Mouse (Mus musculus): ENCODE measurements around the gene Lamc1. TPM values are rescaled to one million over a fixed set of nuclear protein-coding genes. Genes with fewer than 3 reads are reported as not detected.
"Not testable (repeated sequence)": the region's sequence is repeated elsewhere in the genome, so short reads cannot be mapped to it uniquely, and the experiment has no call there.

Lamc1 gene
- polyA plus RNA-seq, 1 experiment from 2014 or later = 23.8 TPM

GRCm38 (mm10) chr1:153299436-153299835, 33.1 kb downstream of the Lamc1 start:
- H3K4me3 ChIP-seq (replicated peaks; ENCODE audit: low read depth, low read length); H3K4me1 ChIP-seq (ENCODE audit: control insufficient read depth, insufficient read depth, low read length); H3K4me2 ChIP-seq (ENCODE audit: low read length); DNase-seq; H3K27me3 ChIP-seq (ENCODE audit: control insufficient read depth, insufficient read depth, low read length); H3K9ac ChIP-seq (replicated peaks; ENCODE audit: low read length); H3K27ac ChIP-seq (replicated peaks; ENCODE audit: low read depth, low read length); H3K9me3 ChIP-seq (ENCODE audit: control insufficient read depth, low read length); ATAC-seq (ENCODE audit: low FRiP score, low TSS enrichment); H3K36me3 ChIP-seq (ENCODE audit: control insufficient read depth, insufficient read depth, low read length): not testable (repeated sequence)
- 90% methylated on average over 5 of the region's 5 CpGs for WGBS

GRCm38 (mm10) chr1:153297774-153298363, 34.7 kb downstream of the Lamc1 start:
- not testable (repeated sequence) for H3K4me2 ChIP-seq (ENCODE audit: low read length); H3K4me1 ChIP-seq (ENCODE audit: control insufficient read depth, insufficient read depth, low read length); DNase-seq; H3K9ac ChIP-seq (replicated peaks; ENCODE audit: low read length); H3K36me3 ChIP-seq (ENCODE audit: control insufficient read depth, insufficient read depth, low read length); H3K27ac ChIP-seq (replicated peaks; ENCODE audit: low read depth, low read length); ATAC-seq (ENCODE audit: low FRiP score, low TSS enrichment); H3K27me3 ChIP-seq (ENCODE audit: control insufficient read depth, insufficient read depth, low read length); H3K9me3 ChIP-seq (ENCODE audit: control insufficient read depth, low read length); H3K4me3 ChIP-seq (replicated peaks; ENCODE audit: low read depth, low read length)
- WGBS = 70% methylated on average over 4 of the region's 4 CpGs

GRCm38 (mm10) chr1:153296035-153296434, 36.6 kb downstream of the Lamc1 start:
- no peaks in the 10 kb centered on the region for H3K27me3 ChIP-seq (ENCODE audit: control insufficient read depth, insufficient read depth, low read length)
- no peak overlapping the region for H3K4me2 ChIP-seq (ENCODE audit: low read length)
- H3K4me1 ChIP-seq (ENCODE audit: control insufficient read depth, insufficient read depth, low read length) = peaks cover 8% of the 10 kb centered on the region
- no peak overlapping the region for H3K4me3 ChIP-seq (replicated peaks; ENCODE audit: low read depth, low read length)
- ATAC-seq (ENCODE audit: low FRiP score, low TSS enrichment) (no peak), DNase-seq (no peak)
- no peak overlapping the region for H3K27ac ChIP-seq (replicated peaks; ENCODE audit: low read depth, low read length)
- H3K9me3 ChIP-seq (ENCODE audit: control insufficient read depth, low read length) = no peaks in the 10 kb centered on the region
- no peak overlapping the region for H3K9ac ChIP-seq (replicated peaks; ENCODE audit: low read length)
- WGBS = 51% methylated on average over 6 of the region's 6 CpGs
- H3K36me3 ChIP-seq (ENCODE audit: control insufficient read depth, insufficient read depth, low read length) = no peaks in the 10 kb centered on the region

- Histone ChIP-seq H3K9ac (replicated peaks; ENCODE audit: low read length) (no peak overlapping the region), H3K4me1 (ENCODE audit: control insufficient read depth, insufficient read depth, low read length) (peaks cover 8% of the 10 kb centered on the region), H3K9me3 (ENCODE audit: control insufficient read depth, low read length) (no peaks in the 10 kb centered on the region), H3K36me3 (ENCODE audit: control insufficient read depth, insufficient read depth, low read length) (no peaks in the 10 kb centered on the region), H3K4me2 (ENCODE audit: low read length) (no peak overlapping the region), H3K4me3 (replicated peaks; ENCODE audit: low read depth, low read length) (no peak overlapping the region), H3K27ac (replicated peaks; ENCODE audit: low read depth, low read length) (no peak overlapping the region), H3K27me3 (ENCODE audit: control insufficient read depth, insufficient read depth, low read length) (no peaks in the 10 kb centered on the region)
- ATAC-seq (ENCODE audit: low FRiP score, low TSS enrichment) (no peak), DNase-seq (peak; percentile 47)
- 31% methylated on average over 5 of the region's 5 CpGs for WGBS
Observed at GRCm38 (mm10) chr1:153292892-153293291, 39.7 kb downstream of the Lamc1 start.

GRCm38 (mm10) chr1:153292202-153292601, 40.4 kb downstream of the Lamc1 start:
- 39% methylated on average over 6 of the region's 6 CpGs for WGBS
- no peaks in the 10 kb centered on the region for H3K9me3 ChIP-seq (ENCODE audit: control insufficient read depth, low read length)
- no peaks in the 10 kb centered on the region for H3K27me3 ChIP-seq (ENCODE audit: control insufficient read depth, insufficient read depth, low read length)
- no peak overlapping the region for H3K4me2 ChIP-seq (ENCODE audit: low read length)
- no peak for DNase-seq
- H3K9ac ChIP-seq (replicated peaks; ENCODE audit: low read length) = no peak overlapping the region
- H3K4me3 ChIP-seq (replicated peaks; ENCODE audit: low read depth, low read length) = no peak overlapping the region
- no peak for ATAC-seq (ENCODE audit: low FRiP score, low TSS enrichment)
- H3K36me3 ChIP-seq (ENCODE audit: control insufficient read depth, insufficient read depth, low read length) = no peaks in the 10 kb centered on the region
- H3K4me1 ChIP-seq (ENCODE audit: control insufficient read depth, insufficient read depth, low read length) = peaks cover 8% of the 10 kb centered on the region
- H3K27ac ChIP-seq (replicated peaks; ENCODE audit: low read depth, low read length) = no peak overlapping the region

- DNase-seq (no peak), ATAC-seq (ENCODE audit: low FRiP score, low TSS enrichment) (no peak)
- 94% methylated on average over 4 of the region's 4 CpGs for WGBS
- Histone ChIP-seq H3K9ac (replicated peaks; ENCODE audit: low read length) (no peak overlapping the region), H3K4me1 (ENCODE audit: control insufficient read depth, insufficient read depth, low read length) (peaks cover 8% of the 10 kb centered on the region), H3K9me3 (ENCODE audit: control insufficient read depth, low read length) (no peaks in the 10 kb centered on the region), H3K36me3 (ENCODE audit: control insufficient read depth, insufficient read depth, low read length) (no peaks in the 10 kb centered on the region), H3K27ac (replicated peaks; ENCODE audit: low read depth, low read length) (no peak overlapping the region), H3K4me3 (replicated peaks; ENCODE audit: low read depth, low read length) (no peak overlapping the region), H3K4me2 (ENCODE audit: low read length) (no peak overlapping the region), H3K27me3 (ENCODE audit: control insufficient read depth, insufficient read depth, low read length) (no peaks in the 10 kb centered on the region)
Observed at GRCm38 (mm10) chr1:153291416-153291815, 41.2 kb downstream of the Lamc1 start.

GRCm38 (mm10) chr1:153288010-153288409, 44.6 kb downstream of the Lamc1 start:
- Histone ChIP-seq H3K36me3 (ENCODE audit: control insufficient read depth, insufficient read depth, low read length) (no peaks in the 10 kb centered on the region), H3K9me3 (ENCODE audit: control insufficient read depth, low read length) (no peaks in the 10 kb centered on the region), H3K4me1 (ENCODE audit: control insufficient read depth, insufficient read depth, low read length) (peaks cover 5% of the 10 kb centered on the region), H3K9ac (replicated peaks; ENCODE audit: low read length) (no peak overlapping the region), H3K4me2 (ENCODE audit: low read length) (no peak overlapping the region), H3K4me3 (replicated peaks; ENCODE audit: low read depth, low read length) (no peak overlapping the region), H3K27me3 (ENCODE audit: control insufficient read depth, insufficient read depth, low read length) (no peaks in the 10 kb centered on the region), H3K27ac (replicated peaks; ENCODE audit: low read depth, low read length) (no peak overlapping the region)
- ATAC-seq (ENCODE audit: low FRiP score, low TSS enrichment) (no peak), DNase-seq (no peak)
- 88% methylated on average over 4 of the region's 4 CpGs for WGBS

- WGBS = 88% methylated on average over 5 of the region's 5 CpGs
- ATAC-seq (ENCODE audit: low FRiP score, low TSS enrichment) (no peak), DNase-seq (no peak)
- Histone ChIP-seq H3K27me3 (ENCODE audit: control insufficient read depth, insufficient read depth, low read length) (no peaks in the 10 kb centered on the region), H3K27ac (replicated peaks; ENCODE audit: low read depth, low read length) (no peak overlapping the region), H3K4me3 (replicated peaks; ENCODE audit: low read depth, low read length) (no peak overlapping the region), H3K9me3 (ENCODE audit: control insufficient read depth, low read length) (no peaks in the 10 kb centered on the region), H3K4me1 (ENCODE audit: control insufficient read depth, insufficient read depth, low read length) (no peaks in the 10 kb centered on the region), H3K4me2 (ENCODE audit: low read length) (no peak overlapping the region), H3K9ac (replicated peaks; ENCODE audit: low read length) (no peak overlapping the region), H3K36me3 (ENCODE audit: control insufficient read depth, insufficient read depth, low read length) (no peaks in the 10 kb centered on the region)
Observed at GRCm38 (mm10) chr1:153287443-153287842, 45.1 kb downstream of the Lamc1 start.

GRCm38 (mm10) chr1:153286216-153286615, 46.4 kb downstream of the Lamc1 start:
- Histone ChIP-seq H3K4me3 (replicated peaks; ENCODE audit: low read depth, low read length) (no peak overlapping the region), H3K36me3 (ENCODE audit: control insufficient read depth, insufficient read depth, low read length) (no peaks in the 10 kb centered on the region), H3K27me3 (ENCODE audit: control insufficient read depth, insufficient read depth, low read length) (no peaks in the 10 kb centered on the region), H3K9ac (replicated peaks; ENCODE audit: low read length) (no peak overlapping the region), H3K4me2 (ENCODE audit: low read length) (no peak overlapping the region), H3K9me3 (ENCODE audit: control insufficient read depth, low read length) (no peaks in the 10 kb centered on the region), H3K4me1 (ENCODE audit: control insufficient read depth, insufficient read depth, low read length) (no peaks in the 10 kb centered on the region), H3K27ac (replicated peaks; ENCODE audit: low read depth, low read length) (no peak overlapping the region)
- no peak for ATAC-seq (ENCODE audit: low FRiP score, low TSS enrichment)
- WGBS = 94% methylated on average over 9 of the region's 9 CpGs
- DNase-seq = no peak

All from midbrain, embryonic 14.5 days (tissue).